In genomic region chr11:6411684-6412083, GRCm38 (mm10) we compare ENCODE assay signal across 9 mouse cellular contexts. TPM values are rescaled to one million over a fixed set of nuclear protein-coding genes. Genes with fewer than 3 reads are reported as not detected.
DNase-seq lines count a peak whose midpoint lies in the region; ATAC-seq and TF ChIP-seq lines count a peak whose summit lies in the region.
"Had no signal": no experiment of that assay in that cellular context is flagged by ENCODE, and none has a peak within 500 bp of the region (broad histone marks: within the 10 kb centered on the region; RNA-seq: fewer than 3 reads in every experiment).

No protein-coding gene starts in this region.

- H3K9me3 ChIP-seq in forebrain, embryonic 10.5 days, result no peaks in the 10 kb centered on the region
- no peaks in the 10 kb centered on the region for H3K9me3 ChIP-seq in forebrain, embryonic 15.5 days
- H3K9me3 ChIP-seq in CH12.LX (replicated peaks; ENCODE audit: low read length), result no peaks in the 10 kb centered on the region
- H3K9me3 ChIP-seq: stomach, embryonic 15.5 days had no signal

- TF ChIP-seq POLR2A in CH12.LX (IDR thresholded peaks at IDR 0.05; ENCODE audit: low read depth, low read length), result no peak

- TF ChIP-seq EP300 in CH12.LX (IDR thresholded peaks at IDR 0.05; ENCODE audit: low read length), result no peak

- no peak overlapping the region for H3K4me2 ChIP-seq in forebrain, embryonic 15.5 days (replicated peaks)
- no peak overlapping the region for H3K4me2 ChIP-seq in CH12.LX (ENCODE audit: insufficient read depth, low read depth, poor library complexity, severe bottlenecking)
- H3K4me2 ChIP-seq: stomach, embryonic 15.5 days had no signal

- peaks cover 5% of the 10 kb centered on the region for H3K36me3 ChIP-seq in forebrain, embryonic 10.5 days (replicated peaks)
- peaks cover 2% of the 10 kb centered on the region; the same call in 1 of the 2 replicates for H3K36me3 ChIP-seq in forebrain, embryonic 15.5 days
- H3K36me3 ChIP-seq in CH12.LX (replicated peaks in 1 of 2; ENCODE audit: control insufficient read depth in 1 of 2, insufficient read depth in 1 of 2, low read length in 1 of 2), result peaks cover 0 to 12% of the 10 kb centered on the region in 2 experiments
- H3K36me3 ChIP-seq: stomach, embryonic 15.5 days had no signal

- peak; percentile 65 for TF ChIP-seq RAD21 in CH12.LX (IDR thresholded peaks at IDR 0.05; ENCODE audit: low read depth, low read length)

- TF ChIP-seq CTCF in CH12.LX (conservative IDR thresholded peaks at IDR 0.05 in 1 of 2, IDR thresholded peaks at IDR 0.05 in 1 of 2; ENCODE audit: low read depth in 2 of 2, low read length in 2 of 2), result peak; percentile 91 to 95

- peak; percentile 79 for DNase-seq in forebrain, embryonic 10.5 days (ENCODE audit: extremely low spot score, low spot score)
- peak; percentile 71 for DNase-seq in CH12.LX (ENCODE audit: extremely low read depth)
- DNase-seq in cerebellum, adult 11-12 months, result peak; percentile 78
- peak; percentile 93 for DNase-seq in gastrocnemius, postnatal 10 days
- peak; percentile 68 for DNase-seq in layer of hippocampus, adult 9-11 months
- DNase-seq in lung, postnatal 4 days, result peak; percentile 79 to 87
- DNase-seq in spleen, postnatal 36 days (ENCODE audit: low spot score in 2 of 2), result peak; percentile 40 to 62

- H3K79me2 ChIP-seq in CH12.LX (replicated peaks; ENCODE audit: control insufficient read depth, extremely low read depth, insufficient read depth, poor library complexity, severe bottlenecking), result peaks cover 9% of the 10 kb centered on the region

- H3K9ac ChIP-seq in forebrain, embryonic 15.5 days (replicated peaks), result no peak overlapping the region
- H3K9ac ChIP-seq in CH12.LX (ENCODE audit: insufficient read depth, low read depth), result no peak overlapping the region
- H3K9ac ChIP-seq: stomach, embryonic 15.5 days had no signal

- 9% methylated on average over 5 of the region's 5 CpGs for WGBS in forebrain, embryonic 10.5 days
- 7% methylated on average over 5 of the region's 5 CpGs for WGBS in forebrain, embryonic 15.5 days

- dilution Hi-C loops in CH12.LX (cut with MboI; ENCODE audit: extremely low pct_ligation_motif_present, extremely low pct_unique_long_range_greater_than_20kb, low sequenced_read_pairs), result no loop called here

- no peaks in the 10 kb centered on the region for H3K27me3 ChIP-seq in forebrain, embryonic 10.5 days (ENCODE audit: poor library complexity, severe bottlenecking)
- H3K27me3 ChIP-seq in forebrain, embryonic 15.5 days, result no peaks in the 10 kb centered on the region
- H3K27me3 ChIP-seq in CH12.LX (replicated peaks), result no peaks in the 10 kb centered on the region
- H3K27me3 ChIP-seq: stomach, embryonic 15.5 days had no signal

- no peak for ATAC-seq in forebrain, embryonic 15.5 days (replicated peaks)

- no peak overlapping the region for H3K27ac ChIP-seq in forebrain, embryonic 10.5 days
- H3K27ac ChIP-seq in forebrain, embryonic 15.5 days (replicated peaks), result no peak overlapping the region
- no peak overlapping the region for H3K27ac ChIP-seq in CH12.LX (ENCODE audit: insufficient read depth, low read depth)
- H3K27ac ChIP-seq: stomach, embryonic 15.5 days had no signal

- H3K4me3 ChIP-seq in forebrain, embryonic 10.5 days, result no peak overlapping the region
- no peak overlapping the region for H3K4me3 ChIP-seq in forebrain, embryonic 15.5 days
- H3K4me3 ChIP-seq in CH12.LX (replicated peaks in 1 of 3; ENCODE audit: low read depth in 2 of 3, low read length in 2 of 3, poor library complexity in 1 of 3), result no peak overlapping the region
- H3K4me3 ChIP-seq: stomach, embryonic 15.5 days had no signal

- peaks cover 22% of the 10 kb centered on the region for H3K4me1 ChIP-seq in forebrain, embryonic 10.5 days
- peaks cover 7% of the 10 kb centered on the region for H3K4me1 ChIP-seq in forebrain, embryonic 15.5 days
- peaks cover 8 to 36% of the 10 kb centered on the region in 2 experiments for H3K4me1 ChIP-seq in CH12.LX (ENCODE audit: control insufficient read depth in 1 of 2, insufficient read depth in 2 of 2)

- in situ Hi-C loops in CH12.LX (cut with MboI; ENCODE audit: low pct_ligation_motif_present, low pct_unique_long_range_greater_than_20kb, low sequenced_read_pairs), result no loop called here

TF ChIP-seq in CH12.LX, 34 proteins besides CTCF, POLR2A, EP300 and RAD21:
- TF ChIP-seq SMC3 (IDR thresholded peaks at IDR 0.05; ENCODE audit: low read depth, low read length) (peak; percentile 50), MAZ (IDR thresholded peaks at IDR 0.05; ENCODE audit: low read depth, low read length) (no peak), ZC3H11A (IDR thresholded peaks at IDR 0.05; ENCODE audit: low read depth, low read length) (no peak), ELF1 (IDR thresholded peaks at IDR 0.05; ENCODE audit: low read depth, low read length) (0 out of 2 replicates have a peak, but pooled peaks have one; percentile 26), TCF12 (IDR thresholded peaks at IDR 0.05; ENCODE audit: low read depth, low read length) (0 out of 2 replicates have a peak, but pooled peaks have one; percentile 23), BHLHE40 (IDR thresholded peaks at IDR 0.05; ENCODE audit: low read depth, low read length) (no peak), MXI1 (IDR thresholded peaks at IDR 0.05; ENCODE audit: low read depth, low read length) (no peak), ETS1 (conservative IDR thresholded peaks at IDR 0.05; ENCODE audit: low read depth, low read length) (no peak)

RNA-seq across cellular contexts. Expression of gene Ppia, which starts 3.6 kb away (rescaled TPM):
- polyA plus RNA-seq in forebrain, embryonic 10.5 days (2016; fragmentation: Nextera tagmentation; extraction: Ambion mirVana), result 6,009 and 6,074 TPM in 2 replicates
- 3,682 and 3,685 TPM in 2 replicates for polyA plus RNA-seq in forebrain, embryonic 15.5 days (2015; fragmentation: Nextera tagmentation; extraction: Ambion mirVana)
- 8,867 and 10,240 TPM in 2 replicates for total RNA-seq in CH12.LX (2012; rRNA removed)
- total RNA-seq in CH12.LX (2014; rRNA removed), result 9,428 and 9,904 TPM in 2 replicates
- polyA plus RNA-seq in CH12.LX (2012; ENCODE audit: insufficient read length, low read depth), result 5,045 and 5,764 TPM in 2 replicates
- total RNA-seq in gastrocnemius, postnatal 10 days (2021), result 100 to 1,000 TPM; 765 to 781 TPM

RNA-seq across cellular contexts. Expression of gene Zmiz2, which starts 22.8 kb away (rescaled TPM):
- 13.6 and 15.9 TPM in 2 replicates for polyA plus RNA-seq in forebrain, embryonic 10.5 days (2016; fragmentation: Nextera tagmentation; extraction: Ambion mirVana)
- 38.7 and 38.8 TPM in 2 replicates for polyA plus RNA-seq in forebrain, embryonic 15.5 days (2015; fragmentation: Nextera tagmentation; extraction: Ambion mirVana)
- total RNA-seq in CH12.LX (2012; rRNA removed), result 33.1 and 46.3 TPM in 2 replicates
- total RNA-seq in CH12.LX (2014; rRNA removed), result 8.5 and 10.6 TPM in 2 replicates
- 197 and 238 TPM in 2 replicates for polyA plus RNA-seq in CH12.LX (2012; ENCODE audit: insufficient read length, low read depth)
- total RNA-seq in gastrocnemius, postnatal 10 days (2021), result 10 to 100 TPM; 31.8 to 34.3 TPM

RNA-seq across cellular contexts. Expression of gene H2afv, which starts 32.6 kb away (rescaled TPM):
- 844 and 848 TPM in 2 replicates for polyA plus RNA-seq in forebrain, embryonic 10.5 days (2016; fragmentation: Nextera tagmentation; extraction: Ambion mirVana)
- polyA plus RNA-seq in forebrain, embryonic 15.5 days (2015; fragmentation: Nextera tagmentation; extraction: Ambion mirVana), result 576 and 626 TPM in 2 replicates
- 51.4 and 73.2 TPM in 2 replicates for total RNA-seq in CH12.LX (2012; rRNA removed)
- 37.8 and 46.6 TPM in 2 replicates for total RNA-seq in CH12.LX (2014; rRNA removed)
- 63.7 and 67.6 TPM in 2 replicates for polyA plus RNA-seq in CH12.LX (2012; ENCODE audit: insufficient read length, low read depth)
- total RNA-seq in gastrocnemius, postnatal 10 days (2021), result 10 to 100 TPM; 66.2 to 67.3 TPM
